In the genomic region with DNA sequence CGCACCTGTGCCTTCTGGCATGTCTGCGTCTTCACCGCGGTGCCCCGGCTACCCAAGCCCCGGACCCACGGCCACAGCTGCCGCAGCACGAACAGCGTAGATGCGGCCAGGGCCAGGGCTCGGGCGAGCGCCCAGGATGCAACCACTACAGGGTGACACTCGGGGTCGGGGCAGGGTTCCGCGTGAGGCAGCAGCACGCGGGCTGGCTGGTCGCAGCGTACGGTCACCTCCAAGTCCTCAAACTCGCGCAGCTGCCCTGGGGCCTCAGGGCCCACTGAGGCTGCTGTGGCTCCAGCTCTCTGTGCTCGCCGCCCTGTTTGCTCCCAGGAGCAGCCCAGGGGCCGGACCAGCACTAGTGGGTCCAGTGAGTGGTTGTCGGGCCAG, we compare ENCODE assay signal across 12 mouse cellular contexts. TPM values are rescaled to one million over a fixed set of nuclear protein-coding genes. Genes with fewer than 3 reads are reported as not detected.
DNase-seq lines count a peak whose midpoint lies in the region; ATAC-seq and TF ChIP-seq lines count a peak whose summit lies in the region.
"Had no signal": no experiment of that assay in that cellular context is flagged by ENCODE, and none has a peak within 500 bp of the region (broad histone marks: within the 10 kb centered on the region; RNA-seq: fewer than 3 reads in every experiment).

No protein-coding gene starts in this region.

- H3K9me3 ChIP-seq in heart, embryonic 12.5 days (replicated peaks), result peaks cover 14% of the 10 kb centered on the region; the same call in 1 of the 2 replicates
- H3K9me3 ChIP-seq in ES-E14 (ENCODE audit: control insufficient read depth, insufficient read depth, low read depth, low read length), result no peaks in the 10 kb centered on the region
- peaks cover 5% of the 10 kb centered on the region; the same call in 1 of the 2 replicates for H3K9me3 ChIP-seq in hindbrain, embryonic 10.5 days
- peaks cover 13% of the 10 kb centered on the region for H3K9me3 ChIP-seq in midbrain, embryonic 10.5 days (replicated peaks)

- H3K4me1 ChIP-seq in heart, embryonic 12.5 days (replicated peaks), result peaks cover 12% of the 10 kb centered on the region
- peaks cover 3 to 10% of the 10 kb centered on the region in 2 experiments; a peak in 3 of 4 replicates for H3K4me1 ChIP-seq in ES-E14 (ENCODE audit: control insufficient read depth in 2 of 2, insufficient read depth in 2 of 2, low read length in 2 of 2, poor library complexity in 1 of 2)
- H3K4me1 ChIP-seq in hindbrain, embryonic 10.5 days (replicated peaks), result peaks cover 70% of the 10 kb centered on the region
- peaks cover 68% of the 10 kb centered on the region for H3K4me1 ChIP-seq in midbrain, embryonic 10.5 days

- 22% methylated on average over 29 of the region's 29 CpGs for WGBS in heart, embryonic 12.5 days
- WGBS in hindbrain, embryonic 10.5 days, result 20% methylated on average over 29 of the region's 29 CpGs
- 20% methylated on average over 29 of the region's 29 CpGs for WGBS in midbrain, embryonic 10.5 days

- no peak overlapping the region for H3K9ac ChIP-seq in heart, embryonic 12.5 days
- peak overlapping the region; percentile 23; the same call in 1 of the 2 replicates for H3K9ac ChIP-seq in ES-E14 (ENCODE audit: insufficient read depth, low read depth, low read length, poor library complexity, severe bottlenecking)

- in situ Hi-C loops in ES-E14 (cut with MboI; ENCODE audit: low sequenced_read_pairs in 2 of 2, unreplicated experiment in 2 of 2), result no loop called here

- H3K4me3 ChIP-seq in heart, embryonic 12.5 days, result peak overlapping the region; percentile 32
- H3K4me3 ChIP-seq in ES-E14 (ENCODE audit: insufficient read depth in 1 of 2, low read depth in 1 of 2, low read length in 2 of 2, poor library complexity in 1 of 2, severe bottlenecking in 1 of 2), result peak overlapping the region; percentile 52 to 56; a peak in 3 of 4 replicates
- peak overlapping the region; percentile 34 for H3K4me3 ChIP-seq in hindbrain, embryonic 10.5 days
- peak overlapping the region; percentile 42 for H3K4me3 ChIP-seq in midbrain, embryonic 10.5 days

- peak overlapping the region; percentile 52 for H3K4me2 ChIP-seq in heart, embryonic 12.5 days

- intact Hi-C loops in heart, postnatal 10 days (cut with DNase I), result no loop called here

- H3K27me3 ChIP-seq in heart, embryonic 12.5 days (replicated peaks), result peaks cover 79% of the 10 kb centered on the region
- H3K27me3 ChIP-seq in hindbrain, embryonic 10.5 days (ENCODE audit: insufficient read depth, poor library complexity, severe bottlenecking), result peaks cover 82% of the 10 kb centered on the region
- peaks cover 84% of the 10 kb centered on the region for H3K27me3 ChIP-seq in midbrain, embryonic 10.5 days (ENCODE audit: low read depth, poor library complexity, severe bottlenecking)

- H3K27ac ChIP-seq in heart, embryonic 12.5 days (ENCODE audit: poor library complexity, severe bottlenecking), result no peak overlapping the region
- H3K27ac ChIP-seq in ES-E14 (ENCODE audit: insufficient read depth, low read depth, low read length, poor library complexity, severe bottlenecking), result no peak overlapping the region
- peak overlapping the region; percentile 62; the same call in 1 of the 2 replicates for H3K27ac ChIP-seq in hindbrain, embryonic 10.5 days
- peak overlapping the region; percentile 49; the same call in 1 of the 2 replicates for H3K27ac ChIP-seq in midbrain, embryonic 10.5 days (replicated peaks)

- H3K36me3 ChIP-seq in heart, embryonic 12.5 days, result no peaks in the 10 kb centered on the region
- H3K36me3 ChIP-seq in ES-E14 (ENCODE audit: control insufficient read depth, insufficient read depth, low read length, poor library complexity, severe bottlenecking), result no peaks in the 10 kb centered on the region
- H3K36me3 ChIP-seq in hindbrain, embryonic 10.5 days, result no peaks in the 10 kb centered on the region
- H3K36me3 ChIP-seq in midbrain, embryonic 10.5 days, result no peaks in the 10 kb centered on the region

- no peak for ATAC-seq in heart, embryonic 12.5 days (ENCODE audit: insufficient number of reproducible peaks, low FRiP score)

- no peak for DNase-seq in heart, postnatal 10 days
- DNase-seq in ES-E14 (ENCODE audit: low read depth, low spot score), result no peak
- DNase-seq in hindbrain, embryonic 10.5 days (ENCODE audit: low spot score), result no peak
- DNase-seq in midbrain, embryonic 10.5 days (ENCODE audit: low spot score), result no peak
- DNase-seq in right cerebral cortex, postnatal 36 days (ENCODE audit: low spot score in 2 of 2), result no peak
- no peak for DNase-seq in layer of hippocampus, adult 8-10 months (ENCODE audit: low spot score in 2 of 2)
- no peak for DNase-seq in thymus, adult 18-20 months

TF ChIP-seq in ES-E14, 5 proteins besides CTCF, POLR2A, EP300 and RAD21:
- TF ChIP-seq HCFC1 (IDR thresholded peaks at IDR 0.05; ENCODE audit: borderline replicate concordance, insufficient read depth, low read length) (no peak), MAFK (IDR thresholded peaks at IDR 0.05; ENCODE audit: insufficient read depth, low read depth, low read length) (no peak), ZC3H11A (IDR thresholded peaks at IDR 0.05; ENCODE audit: borderline replicate concordance, low read depth, low read length) (no peak), ZNF384 (IDR thresholded peaks at IDR 0.05; ENCODE audit: low read depth, low read length) (no peak), CHD2 (IDR thresholded peaks at IDR 0.05; ENCODE audit: low read depth, low read length) (no peak)

RNA-seq across cellular contexts. Expression of a gene that starts 0.5 kb away (rescaled TPM):
- polyA plus RNA-seq in heart, embryonic 12.5 days (2016; fragmentation: Nextera tagmentation; extraction: Ambion mirVana), result not detected in 2 replicates
- not detected for total RNA-seq in heart, postnatal 10 days (2021)
- not detected in 2 replicates for total RNA-seq in ES-E14 (2012; rRNA removed)
- polyA plus RNA-seq in hindbrain, embryonic 10.5 days (2016; fragmentation: Nextera tagmentation; extraction: Ambion mirVana), result not detected in 2 replicates
- not detected in 2 replicates for polyA plus RNA-seq in midbrain, embryonic 10.5 days (2016; fragmentation: Nextera tagmentation; extraction: Ambion mirVana)
- total RNA-seq in layer of hippocampus, adult 8-10 months (2022), result not detected
- total RNA-seq: left cerebral cortex, postnatal 14 days had no signal
- polyA plus RNA-seq: C2C12; cortical plate, adult 2 months; urinary bladder, adult 2 months had no signal

RNA-seq across cellular contexts. Expression of a gene that starts 35.4 kb away (rescaled TPM):
- 86.8 and 90.2 TPM in 2 replicates for polyA plus RNA-seq in heart, embryonic 12.5 days (2016; fragmentation: Nextera tagmentation; extraction: Ambion mirVana)
- 10 to 100 TPM; 87.3 to 92.3 TPM for total RNA-seq in heart, postnatal 10 days (2021)
- total RNA-seq in ES-E14 (2012; rRNA removed), result 128 and 197 TPM in 2 replicates
- polyA plus RNA-seq in hindbrain, embryonic 10.5 days (2016; fragmentation: Nextera tagmentation; extraction: Ambion mirVana), result 109 and 172 TPM in 2 replicates
- polyA plus RNA-seq in midbrain, embryonic 10.5 days (2016; fragmentation: Nextera tagmentation; extraction: Ambion mirVana), result 89.7 and 131 TPM in 2 replicates
- total RNA-seq in layer of hippocampus, adult 8-10 months (2022), result 100 to 1,000 TPM; 605 to 694 (median 657) TPM

RNA-seq across cellular contexts. Expression of a gene that starts 42.5 kb away (rescaled TPM):
- polyA plus RNA-seq in heart, embryonic 12.5 days (2016; fragmentation: Nextera tagmentation; extraction: Ambion mirVana), result 0.35 and 0.40 TPM in 2 replicates
- total RNA-seq in heart, postnatal 10 days (2021), result under 1 TPM in 1 of 2 experiments, not detected in 1; 0.60 TPM
- 1.5 and 2.6 TPM in 2 replicates for total RNA-seq in ES-E14 (2012; rRNA removed)
- 0.30 and 0.92 TPM in 2 replicates for polyA plus RNA-seq in hindbrain, embryonic 10.5 days (2016; fragmentation: Nextera tagmentation; extraction: Ambion mirVana)
- 0.80 and 0.89 TPM in 2 replicates for polyA plus RNA-seq in midbrain, embryonic 10.5 days (2016; fragmentation: Nextera tagmentation; extraction: Ambion mirVana)
- 1 to 10 TPM in 3 of 4 experiments, under 1 TPM in 1; 0.71 to 5.3 (median 3.7) TPM for total RNA-seq in layer of hippocampus, adult 8-10 months (2022)

Comparison
In these comparisons a context has a peak if more than half of its experiments do, and no peak if none do; other contexts are left out.
1. H3K27ac ChIP-seq: peak in hindbrain, embryonic 10.5 days (single experiment) and midbrain, embryonic 10.5 days (single experiment); none in heart, embryonic 12.5 days (single experiment) and ES-E14 (single experiment).
2. Peak in every context shown above with its lines, with median percentiles within 50 percentile points of each other: H3K4me3 ChIP-seq.